In the genomic region with DNA sequence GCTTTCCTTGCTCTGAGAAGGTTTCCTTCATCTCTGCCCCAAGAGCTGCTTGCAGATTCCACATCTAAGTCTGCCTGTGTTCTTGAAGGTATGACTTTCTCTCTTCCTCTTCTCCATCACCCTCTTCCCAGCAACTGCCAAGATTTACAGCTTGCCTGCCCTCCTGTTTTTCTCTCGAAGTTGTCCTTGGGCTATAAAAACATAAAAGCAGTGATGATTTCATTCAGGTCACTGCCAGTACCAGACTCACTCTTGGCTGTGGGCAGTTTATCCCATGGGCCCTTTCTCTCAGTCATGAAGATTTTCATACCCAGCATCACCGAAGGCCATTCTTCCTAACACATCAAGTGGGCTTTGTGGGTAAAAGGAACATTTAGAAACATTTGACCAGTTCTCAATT, we compare ENCODE assay signal across 12 mouse cellular contexts.
"Had no signal": no experiment of that assay in that cellular context is flagged by ENCODE, and none has a peak within 500 bp of the region (broad histone marks: within the 10 kb centered on the region; RNA-seq: fewer than 3 reads in every experiment).

No protein-coding gene starts in this region.

- ATAC-seq: lung, postnatal 0 days; midbrain, embryonic 16.5 days had no signal

- DNase-seq: lung, adult 2 months; lung, postnatal 14 days; lung, postnatal 36 days; midbrain, embryonic 14.5 days; retina, postnatal 1 day; right cerebral cortex, adult 18-20 months; right cerebral cortex, postnatal 14 days; thymus, adult 2 months; thymus, postnatal 25 days; thymus, postnatal 4 days had no signal
